Mouse (Mus musculus): ENCODE data around the gene Crk. TPM values are rescaled to one million over a fixed set of nuclear protein-coding genes. Genes with fewer than 3 reads are reported as not detected.

The Crk gene
- 101 and 106 TPM in 2 replicates for polyA plus RNA-seq (2014; fragmentation: Nextera tagmentation; extraction: Ambion mirVana)

DNA sequence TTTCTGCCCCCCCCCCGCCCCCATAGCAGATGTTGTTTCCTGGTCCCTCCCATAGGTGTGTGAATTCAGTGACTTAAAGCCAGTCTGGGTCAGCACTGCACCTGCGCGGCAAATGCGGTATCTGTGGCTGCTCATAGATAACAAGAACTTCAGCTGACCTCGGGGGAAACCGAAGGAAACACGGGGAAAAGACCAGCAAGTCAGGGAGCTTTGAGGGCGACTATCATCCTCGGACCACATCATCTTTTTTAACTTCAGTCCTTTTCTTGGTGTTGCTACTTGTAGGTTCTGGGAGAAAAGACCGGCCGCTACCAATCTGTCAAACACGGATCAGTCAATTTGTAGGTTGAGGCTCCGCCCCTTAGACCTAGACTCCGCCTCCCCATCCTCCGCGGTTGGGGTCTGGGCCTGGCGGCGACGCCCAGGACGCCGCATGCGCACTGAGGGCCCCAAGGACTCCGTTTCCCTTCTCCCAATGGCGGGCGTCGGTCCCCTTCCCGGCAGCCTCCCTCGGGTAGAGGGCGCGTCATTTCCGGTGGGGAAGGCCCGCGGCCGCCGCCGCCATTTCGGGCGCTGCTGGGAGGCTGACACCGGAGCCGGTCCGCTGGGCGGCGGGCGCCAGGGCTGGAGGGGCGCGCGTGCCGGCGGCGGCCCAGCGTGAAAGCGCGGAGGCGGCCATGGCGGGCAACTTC, at the start of gene Crk:
TSS of gene Crk (plus strand) at position 513 of the 692 bp plus-strand sequence.
- ATAC-seq (replicated peaks; ENCODE audit: low FRiP score, low TSS enrichment, low read depth) (peak; percentile 97), DNase-seq (ENCODE audit: low spot score) (peak; percentile 98)
- Histone ChIP-seq H3K36me3 (ENCODE audit: control insufficient read depth, insufficient read depth, low read length) (peaks cover 16% of the 10 kb centered on the region; the same call in 1 of the 2 replicates), H3K4me1 (replicated peaks; ENCODE audit: control insufficient read depth, insufficient read depth, low read length) (peaks cover 10% of the 10 kb centered on the region), H3K4me3 (ENCODE audit: low read depth, low read length) (peak within 1 kb of the TSS; percentile 99), H3K27me3 (replicated peaks; ENCODE audit: control insufficient read depth, insufficient read depth, low read length) (no peaks in the 10 kb centered on the region), H3K4me2 (ENCODE audit: low read length) (peak within 1 kb of the TSS; percentile 95), H3K9me3 (ENCODE audit: control insufficient read depth, low read length) (no peaks in the 10 kb centered on the region), H3K27ac (ENCODE audit: low read depth) (peak within 1 kb of the TSS; percentile 94), H3K9ac (ENCODE audit: low read length) (peak within 1 kb of the TSS; percentile 95)
- WGBS, result under 1% methylated on average over 54 of the region's 55 CpGs

DNA sequence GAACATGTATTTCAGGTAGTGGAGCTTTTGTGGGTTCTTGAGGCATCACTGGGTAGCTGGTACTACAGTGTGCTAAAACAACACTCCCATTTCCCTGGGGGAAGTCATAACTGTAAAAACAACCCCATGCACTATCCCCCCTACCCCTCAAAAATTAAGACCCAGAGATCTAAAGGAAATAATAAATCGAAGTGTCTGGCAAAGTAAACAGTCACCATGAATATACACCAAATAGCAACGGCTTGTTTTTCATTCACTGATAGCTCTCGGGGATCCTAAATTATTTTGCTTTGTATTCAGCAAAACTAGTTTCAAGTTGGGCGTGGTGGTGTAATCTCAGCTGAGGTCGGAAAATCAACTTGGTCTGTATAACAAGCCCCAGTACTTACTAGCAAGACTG, 49.0 kb upstream of the Crk start:
- Histone ChIP-seq H3K36me3 (ENCODE audit: control insufficient read depth, insufficient read depth, low read length) (peaks cover 34% of the 10 kb centered on the region), H3K4me2 (ENCODE audit: low read length) (peak overlapping the region; percentile 52), H3K9ac (ENCODE audit: low read length) (peak overlapping the region; percentile 67), H3K4me1 (replicated peaks; ENCODE audit: control insufficient read depth, insufficient read depth, low read length) (peaks cover 12% of the 10 kb centered on the region; the same call in 1 of the 2 replicates), H3K4me3 (ENCODE audit: low read depth, low read length) (peak overlapping the region; percentile 79), H3K9me3 (ENCODE audit: control insufficient read depth, low read length) (no peaks in the 10 kb centered on the region), H3K27ac (ENCODE audit: low read depth) (no peak overlapping the region), H3K27me3 (replicated peaks; ENCODE audit: control insufficient read depth, insufficient read depth, low read length) (no peaks in the 10 kb centered on the region)
- 6% methylated on average over 5 of the region's 5 CpGs for WGBS
- DNase-seq (ENCODE audit: low spot score) (no peak), ATAC-seq (replicated peaks; ENCODE audit: low FRiP score, low TSS enrichment, low read depth) (no peak)

DNA sequence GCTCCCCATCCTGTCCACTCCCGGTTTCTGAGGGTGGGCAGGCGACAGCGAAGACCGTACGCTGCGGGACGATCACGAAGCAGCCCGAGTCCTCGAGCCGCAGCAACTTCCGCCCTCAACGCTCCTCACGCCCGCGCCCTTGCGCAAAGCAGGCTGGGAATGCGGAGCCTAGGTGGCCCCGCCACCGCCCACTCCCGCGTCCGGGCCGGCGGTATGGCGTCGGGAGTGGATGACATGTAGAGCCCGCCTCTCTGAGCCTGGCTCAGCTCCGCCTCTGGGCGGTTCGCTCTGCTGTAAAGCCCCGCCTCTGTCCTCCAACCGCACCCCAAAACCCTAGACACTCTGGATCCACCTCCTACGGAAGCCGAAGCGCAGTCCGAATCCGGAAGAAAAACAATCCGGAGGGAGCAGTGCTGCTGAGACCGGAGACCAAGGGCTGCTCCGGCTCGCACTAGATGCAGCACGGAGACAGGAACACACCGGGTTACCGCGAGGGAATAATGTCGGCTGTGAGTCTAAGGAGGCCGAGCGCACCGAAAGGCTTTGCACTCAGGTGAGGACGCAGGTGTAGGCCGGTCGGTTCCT, 48.3 kb upstream of the Crk start, which contains the start of gene Inpp5k:
TSS of gene Inpp5k (plus strand) at position 344 of the 585 bp plus-strand sequence.
- under 1% methylated on average over 53 of the region's 53 CpGs for WGBS

DNA sequence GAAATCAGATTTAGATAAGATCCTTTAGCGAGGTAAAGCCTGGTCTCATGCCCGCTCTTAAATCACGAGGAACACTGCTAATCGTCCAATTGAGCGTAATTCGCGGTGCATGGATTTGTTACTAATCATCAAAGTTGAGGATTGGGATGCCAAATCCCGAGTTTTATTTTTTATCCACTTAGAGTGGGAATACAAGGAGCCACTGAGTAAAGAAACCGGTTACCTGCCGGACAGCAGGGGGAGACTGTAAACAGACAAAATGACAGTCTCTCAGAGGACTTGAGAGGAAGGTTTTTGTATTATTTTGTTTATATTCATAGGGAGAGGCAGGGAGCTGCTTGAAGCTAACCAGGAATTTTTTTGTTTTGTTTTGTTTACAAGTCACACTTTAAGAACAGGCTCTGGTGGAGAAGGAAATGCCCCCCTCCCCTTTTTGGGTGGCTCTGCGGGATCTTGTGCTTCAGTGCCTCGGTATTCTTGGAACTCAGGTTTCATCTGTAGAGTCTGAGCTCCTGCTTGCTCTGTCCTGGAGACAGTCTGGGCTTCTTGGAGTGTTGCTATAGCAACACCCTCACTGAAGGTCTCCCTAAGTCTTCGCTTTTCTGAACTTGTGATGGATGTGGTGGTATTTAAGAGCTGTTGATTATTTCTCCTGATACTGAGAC, 47.4 kb upstream of the Crk start:
- peak; percentile 63 for DNase-seq (ENCODE audit: low spot score)
- no peak for ATAC-seq (replicated peaks; ENCODE audit: low FRiP score, low TSS enrichment, low read depth)
- Histone ChIP-seq H3K9me3 (ENCODE audit: control insufficient read depth, low read length) (no peaks in the 10 kb centered on the region), H3K27me3 (replicated peaks; ENCODE audit: control insufficient read depth, insufficient read depth, low read length) (no peaks in the 10 kb centered on the region), H3K27ac (ENCODE audit: low read depth) (no peak overlapping the region), H3K4me3 (ENCODE audit: low read depth, low read length) (peak overlapping the region; percentile 79), H3K4me1 (replicated peaks; ENCODE audit: control insufficient read depth, insufficient read depth, low read length) (peaks cover 12% of the 10 kb centered on the region; the same call in 1 of the 2 replicates), H3K36me3 (ENCODE audit: control insufficient read depth, insufficient read depth, low read length) (peaks cover 23% of the 10 kb centered on the region; the same call in 1 of the 2 replicates), H3K9ac (ENCODE audit: low read length) (peak overlapping the region; percentile 56), H3K4me2 (ENCODE audit: low read length) (peak overlapping the region; percentile 52)
- 5% methylated on average over 13 of the region's 13 CpGs for WGBS

More for the DNA sequence above, 48.3 kb upstream of the Crk start, which contains the start of gene Inpp5k:
- ATAC-seq (replicated peaks; ENCODE audit: low FRiP score, low TSS enrichment, low read depth) (peak; percentile 98), DNase-seq (ENCODE audit: low spot score) (peak; percentile 95)
- Histone ChIP-seq H3K27me3 (replicated peaks; ENCODE audit: control insufficient read depth, insufficient read depth, low read length) (no peaks in the 10 kb centered on the region), H3K4me2 (ENCODE audit: low read length) (peak within 1 kb of the TSS; percentile 52), H3K27ac (ENCODE audit: low read depth) (peak within 1 kb of the TSS; percentile 54), H3K4me3 (ENCODE audit: low read depth, low read length) (peak within 1 kb of the TSS; percentile 79), H3K9ac (ENCODE audit: low read length) (peak within 1 kb of the TSS; percentile 67), H3K36me3 (ENCODE audit: control insufficient read depth, insufficient read depth, low read length) (peaks cover 31% of the 10 kb centered on the region), H3K4me1 (replicated peaks; ENCODE audit: control insufficient read depth, insufficient read depth, low read length) (peaks cover 12% of the 10 kb centered on the region; the same call in 1 of the 2 replicates), H3K9me3 (ENCODE audit: control insufficient read depth, low read length) (no peaks in the 10 kb centered on the region)

DNA sequence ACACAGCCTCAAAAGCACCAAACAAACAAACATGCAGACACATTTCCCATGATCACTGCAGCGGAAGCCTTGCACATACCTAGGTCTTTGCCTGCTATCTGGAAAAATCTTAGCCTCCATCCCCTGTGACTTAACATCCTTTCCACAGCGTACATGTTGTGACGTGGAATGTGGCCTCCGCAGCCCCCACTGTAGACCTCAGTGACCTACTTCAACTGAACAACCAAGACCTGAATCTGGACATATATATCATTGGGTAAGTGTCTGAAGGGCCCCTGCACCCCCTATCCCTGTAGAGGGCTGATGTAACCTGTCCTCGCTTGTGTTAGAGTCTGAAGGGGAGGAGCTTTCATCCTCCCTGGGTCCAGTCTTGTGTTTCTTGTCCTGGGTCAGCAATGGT, 46.1 kb upstream of the Crk start:
- WGBS, result 91% methylated on average over 5 of the region's 5 CpGs
- Histone ChIP-seq H3K4me1 (replicated peaks; ENCODE audit: control insufficient read depth, insufficient read depth, low read length) (peaks cover 12% of the 10 kb centered on the region; the same call in 1 of the 2 replicates), H3K27me3 (replicated peaks; ENCODE audit: control insufficient read depth, insufficient read depth, low read length) (no peaks in the 10 kb centered on the region), H3K4me3 (ENCODE audit: low read depth, low read length) (no peak overlapping the region), H3K36me3 (ENCODE audit: control insufficient read depth, insufficient read depth, low read length) (peaks cover 16% of the 10 kb centered on the region), H3K9me3 (ENCODE audit: control insufficient read depth, low read length) (no peaks in the 10 kb centered on the region), H3K9ac (ENCODE audit: low read length) (no peak overlapping the region), H3K4me2 (ENCODE audit: low read length) (no peak overlapping the region), H3K27ac (ENCODE audit: low read depth) (no peak overlapping the region)
- ATAC-seq (replicated peaks; ENCODE audit: low FRiP score, low TSS enrichment, low read depth) (no peak), DNase-seq (ENCODE audit: low spot score) (no peak)

DNA sequence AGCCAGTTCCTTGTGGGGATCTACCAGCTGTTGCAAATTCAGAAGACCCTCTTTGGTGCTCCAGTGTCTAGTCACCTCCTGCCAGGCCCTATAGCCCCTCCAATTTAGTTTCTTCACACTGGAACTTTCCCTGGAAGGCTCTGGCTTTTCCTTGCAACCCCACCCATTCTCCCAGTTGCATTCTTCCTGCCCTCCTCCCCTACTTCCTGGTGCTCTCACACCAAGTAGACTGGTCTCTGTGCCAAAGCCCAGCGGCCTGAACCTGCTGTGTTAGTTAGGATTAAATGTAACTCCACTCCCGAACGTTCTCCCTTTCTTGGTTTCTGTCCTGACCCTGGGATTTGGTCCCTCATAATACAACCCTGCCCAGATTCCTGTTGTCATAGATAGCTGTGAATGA, 44.3 kb upstream of the Crk start:
- Histone ChIP-seq H3K36me3 (ENCODE audit: control insufficient read depth, insufficient read depth, low read length) (peaks cover 18% of the 10 kb centered on the region), H3K4me2 (ENCODE audit: low read length) (no peak overlapping the region), H3K9me3 (ENCODE audit: control insufficient read depth, low read length) (no peaks in the 10 kb centered on the region), H3K27me3 (replicated peaks; ENCODE audit: control insufficient read depth, insufficient read depth, low read length) (no peaks in the 10 kb centered on the region), H3K4me3 (ENCODE audit: low read depth, low read length) (no peak overlapping the region), H3K4me1 (replicated peaks; ENCODE audit: control insufficient read depth, insufficient read depth, low read length) (peaks cover 12% of the 10 kb centered on the region; the same call in 1 of the 2 replicates), H3K27ac (ENCODE audit: low read depth) (no peak overlapping the region), H3K9ac (ENCODE audit: low read length) (no peak overlapping the region)
- WGBS, result 84% methylated on average over 3 of the region's 3 CpGs
- DNase-seq (ENCODE audit: low spot score) (no peak), ATAC-seq (replicated peaks; ENCODE audit: low FRiP score, low TSS enrichment, low read depth) (no peak)

DNA sequence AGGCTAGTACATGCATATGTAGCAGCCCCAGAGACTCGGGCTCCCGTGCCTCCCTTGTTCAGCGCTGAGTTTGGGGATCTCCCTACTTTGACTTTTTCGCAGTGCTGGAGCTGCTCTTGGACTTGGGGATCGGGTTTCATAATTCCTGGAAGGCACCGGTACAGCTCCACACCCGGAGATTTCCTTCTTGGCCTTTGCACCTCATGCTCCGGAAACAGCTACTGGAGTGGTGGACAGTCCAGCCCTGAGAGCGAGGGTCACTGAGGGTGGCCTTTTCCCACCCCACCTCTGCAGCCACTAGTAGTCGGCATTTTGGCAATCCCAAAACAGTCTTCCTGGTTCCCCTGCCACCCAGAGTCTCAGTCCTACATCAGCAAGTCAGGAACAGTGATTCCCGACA, 43.7 kb upstream of the Crk start:
- Histone ChIP-seq H3K27ac (ENCODE audit: low read depth) (no peak overlapping the region), H3K27me3 (replicated peaks; ENCODE audit: control insufficient read depth, insufficient read depth, low read length) (no peaks in the 10 kb centered on the region), H3K9me3 (ENCODE audit: control insufficient read depth, low read length) (no peaks in the 10 kb centered on the region), H3K4me2 (ENCODE audit: low read length) (no peak overlapping the region), H3K4me1 (replicated peaks; ENCODE audit: control insufficient read depth, insufficient read depth, low read length) (peaks cover 9% of the 10 kb centered on the region; the same call in 1 of the 2 replicates), H3K9ac (ENCODE audit: low read length) (no peak overlapping the region), H3K4me3 (ENCODE audit: low read depth, low read length) (no peak overlapping the region), H3K36me3 (ENCODE audit: control insufficient read depth, insufficient read depth, low read length) (peaks cover 18% of the 10 kb centered on the region)
- 65% methylated on average over 11 of the region's 11 CpGs for whole genome bisulfite sequencing
- DNase-seq (ENCODE audit: low spot score), result no peak
- ATAC-seq (replicated peaks; ENCODE audit: low FRiP score, low TSS enrichment, low read depth), result no peak

DNA sequence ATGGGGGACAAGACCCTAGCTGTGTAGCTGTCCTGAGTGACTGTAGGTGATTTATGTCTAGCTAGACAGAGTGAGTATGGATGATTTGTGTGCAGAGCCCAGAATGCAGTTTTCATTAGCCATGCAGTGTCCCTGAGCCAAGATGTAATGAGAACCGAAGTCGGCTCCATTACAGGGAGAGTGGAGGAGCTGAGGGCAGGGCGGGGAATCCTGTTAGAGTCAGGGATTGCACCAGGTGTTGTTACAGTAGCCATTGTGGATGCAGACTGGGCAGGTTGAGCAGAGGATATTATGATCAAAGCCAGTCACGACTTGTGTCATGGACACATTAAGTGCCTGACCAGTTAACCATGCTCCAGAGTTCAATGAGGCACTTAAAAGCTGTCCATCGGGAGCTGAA, 35.7 kb upstream of the Crk start:
- H3K36me3 ChIP-seq (ENCODE audit: control insufficient read depth, insufficient read depth, low read length), result peaks cover 5% of the 10 kb centered on the region; the same call in 1 of the 2 replicates
- H3K27ac ChIP-seq (ENCODE audit: low read depth), result no peak overlapping the region
- H3K9me3 ChIP-seq (ENCODE audit: control insufficient read depth, low read length), result no peaks in the 10 kb centered on the region
- no peaks in the 10 kb centered on the region for H3K27me3 ChIP-seq (replicated peaks; ENCODE audit: control insufficient read depth, insufficient read depth, low read length)
- no peaks in the 10 kb centered on the region for H3K4me1 ChIP-seq (replicated peaks; ENCODE audit: control insufficient read depth, insufficient read depth, low read length)
- no peak for DNase-seq (ENCODE audit: low spot score)
- no peak overlapping the region for H3K4me3 ChIP-seq (ENCODE audit: low read depth, low read length)
- no peak for ATAC-seq (replicated peaks; ENCODE audit: low FRiP score, low TSS enrichment, low read depth)
- H3K9ac ChIP-seq (ENCODE audit: low read length), result no peak overlapping the region
- 86% methylated on average over 5 of the region's 5 CpGs for WGBS
- no peak overlapping the region for H3K4me2 ChIP-seq (ENCODE audit: low read length)
